Comparison of ENCODE assay signal across 7 mouse cellular contexts in the genomic region with DNA sequence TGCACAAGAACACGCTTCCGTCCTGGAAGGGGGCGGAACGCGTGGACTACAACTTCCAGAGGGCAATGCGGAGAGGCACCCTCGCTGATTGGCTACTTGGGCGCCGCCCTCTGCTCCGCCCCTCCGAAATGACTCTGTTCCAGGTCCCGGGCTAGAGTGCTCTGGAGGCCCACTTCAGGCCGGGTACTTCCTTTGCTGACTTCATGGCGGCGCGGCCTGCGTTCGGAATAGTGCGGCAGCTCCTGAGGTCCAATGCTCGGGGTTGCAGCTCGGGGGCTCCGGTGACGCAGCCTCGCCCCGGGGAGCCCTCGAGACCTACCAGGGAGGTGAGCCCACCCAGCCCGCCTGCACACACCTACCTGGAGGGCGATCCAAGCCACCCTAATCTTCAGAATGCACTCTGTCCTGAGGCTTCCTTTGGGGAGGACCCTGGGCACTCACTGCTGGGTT. TPM values are rescaled to one million over a fixed set of nuclear protein-coding genes. Genes with fewer than 3 reads are reported as not detected.
A peak's percentile ranks its signal among the peaks of the same experiment; 100 is the strongest.
DNase-seq lines count a peak whose midpoint lies in the region; ATAC-seq and TF ChIP-seq lines count a peak whose summit lies in the region.

Gene Mocs1 (plus strand): TSS at position 124 of the 450 bp plus-strand sequence.

- peak within 1 kb of the TSS; percentile 90 for H3K27ac ChIP-seq in intestine, postnatal 0 days (ENCODE audit: low read depth, low read length)
- no peak within 1 kb of the TSS for H3K27ac ChIP-seq in midbrain, embryonic 12.5 days (replicated peaks)
- H3K27ac ChIP-seq in small intestine, adult 2 months (ENCODE audit: insufficient read depth, low read depth, low read length) = peak within 1 kb of the TSS; percentile 85

- peak; percentile 95 for TF ChIP-seq POLR2A in small intestine, adult 2 months (IDR thresholded peaks at IDR 0.05; ENCODE audit: low read depth, low read length)

- peak; percentile 94 for ATAC-seq in intestine, postnatal 0 days
- peak; percentile 99 for ATAC-seq in midbrain, embryonic 12.5 days (ENCODE audit: low FRiP score, low read depth)

- no peaks in the 10 kb centered on the region for H3K27me3 ChIP-seq in intestine, postnatal 0 days (replicated peaks; ENCODE audit: control insufficient read depth, insufficient read depth, low read length)
- no peaks in the 10 kb centered on the region for H3K27me3 ChIP-seq in midbrain, embryonic 12.5 days
- no peaks in the 10 kb centered on the region for H3K27me3 ChIP-seq in small intestine, adult 2 months (ENCODE audit: control insufficient read depth, insufficient read depth, low read length)

- DNase-seq in adrenal gland, adult 8-10 months = peak; percentile 95
- peak; percentile 89 for DNase-seq in embryo, embryonic 9.5 days (ENCODE audit: extremely low spot score)
- DNase-seq in gonadal fat pad, adult 2 months (ENCODE audit: low read depth) = no peak
- DNase-seq in left cerebral cortex, postnatal 4 days = peak; percentile 93

- under 1% methylated on average over 28 of the region's 28 CpGs for WGBS in intestine, postnatal 0 days
- WGBS in midbrain, embryonic 12.5 days = under 1% methylated on average over 28 of the region's 28 CpGs
- WGBS in small intestine, adult 2 months = under 1% methylated on average over 28 of the region's 28 CpGs

- H3K9ac ChIP-seq in intestine, postnatal 0 days (ENCODE audit: low read depth, low read length) = peak within 1 kb of the TSS; percentile 92
- peak within 1 kb of the TSS; percentile 89 for H3K9ac ChIP-seq in midbrain, embryonic 12.5 days (replicated peaks)

- intact Hi-C loops in left cerebral cortex, postnatal 4 days (cut with DNase I) = no loop called here

- H3K4me3 ChIP-seq in intestine, postnatal 0 days (ENCODE audit: low read depth, low read length) = peak within 1 kb of the TSS; percentile 90
- peak within 1 kb of the TSS; percentile 76 for H3K4me3 ChIP-seq in midbrain, embryonic 12.5 days
- peak within 1 kb of the TSS; percentile 75 for H3K4me3 ChIP-seq in small intestine, adult 2 months (ENCODE audit: low read depth, low read length)

- peaks cover 9% of the 10 kb centered on the region for H3K4me1 ChIP-seq in intestine, postnatal 0 days (replicated peaks; ENCODE audit: control insufficient read depth, insufficient read depth, low read length)
- peaks cover 20% of the 10 kb centered on the region for H3K4me1 ChIP-seq in midbrain, embryonic 12.5 days
- H3K4me1 ChIP-seq in small intestine, adult 2 months (ENCODE audit: control insufficient read depth, insufficient read depth, insufficient read length, low read length) = peaks cover 17% of the 10 kb centered on the region

- no peaks in the 10 kb centered on the region for H3K9me3 ChIP-seq in intestine, postnatal 0 days (ENCODE audit: control insufficient read depth)
- H3K9me3 ChIP-seq in midbrain, embryonic 12.5 days = no peaks in the 10 kb centered on the region

- H3K4me2 ChIP-seq in intestine, postnatal 0 days (replicated peaks; ENCODE audit: low read depth) = peak within 1 kb of the TSS; percentile 95
- peak within 1 kb of the TSS; percentile 90 for H3K4me2 ChIP-seq in midbrain, embryonic 12.5 days (replicated peaks)

- H3K36me3 ChIP-seq in intestine, postnatal 0 days (ENCODE audit: control insufficient read depth, insufficient read depth) = peaks cover 6% of the 10 kb centered on the region; the same call in 1 of the 2 replicates
- no peaks in the 10 kb centered on the region for H3K36me3 ChIP-seq in midbrain, embryonic 12.5 days
- peaks cover 3% of the 10 kb centered on the region; the same call in 1 of the 2 replicates for H3K36me3 ChIP-seq in small intestine, adult 2 months (ENCODE audit: control insufficient read depth, insufficient read depth, low read length)

- TF ChIP-seq CTCF in intestine, postnatal 0 days (IDR thresholded peaks at IDR 0.05; ENCODE audit: low read depth) = no peak
- TF ChIP-seq CTCF in small intestine, adult 2 months (IDR thresholded peaks at IDR 0.05; ENCODE audit: extremely low read depth, insufficient read length, insufficient replicate concordance, low read depth, low read length) = no peak

RNA-seq across cellular contexts. Expression of gene Mocs1, which starts in this region (rescaled TPM):
- total RNA-seq in adrenal gland, adult 8-10 months (2022) = 10 to 100 TPM; 50.7 to 57.1 (median 53.5) TPM
- polyA plus RNA-seq in gonadal fat pad, adult 2 months (2012; rRNA removed) = 41.1 and 50.3 TPM in 2 replicates
- polyA plus RNA-seq in intestine, postnatal 0 days (2015; fragmentation: Nextera tagmentation; extraction: Ambion mirVana) = 9.7 and 11.1 TPM in 2 replicates
- 10 to 100 TPM; 11.4 to 15.2 TPM for total RNA-seq in left cerebral cortex, postnatal 4 days (2021)
- polyA plus RNA-seq in midbrain, embryonic 12.5 days (2016; fragmentation: Nextera tagmentation; extraction: Ambion mirVana) = 4.1 and 4.7 TPM in 2 replicates
- polyA plus RNA-seq in small intestine, adult 2 months (2012; rRNA removed) = 57.0 and 73.1 TPM in 2 replicates
